Mouse (Mus musculus): Measurements from ENCODE around the gene Sfta2.

Sfta2 gene

GRCm38 (mm10) chr17:35601249-35601648 is at the start of gene Sfta2:
Gene Sfta2 (plus strand): TSS chr17:35601549.
- DNase-seq = no peak

- no peak for DNase-seq
Measured at GRCm38 (mm10) chr17:35551881-35552414, 49.4 kb upstream of the Sfta2 start, which contains the start of gene Cdsn. Gene Cdsn (plus strand): TSS chr17:35552128.

DNA sequence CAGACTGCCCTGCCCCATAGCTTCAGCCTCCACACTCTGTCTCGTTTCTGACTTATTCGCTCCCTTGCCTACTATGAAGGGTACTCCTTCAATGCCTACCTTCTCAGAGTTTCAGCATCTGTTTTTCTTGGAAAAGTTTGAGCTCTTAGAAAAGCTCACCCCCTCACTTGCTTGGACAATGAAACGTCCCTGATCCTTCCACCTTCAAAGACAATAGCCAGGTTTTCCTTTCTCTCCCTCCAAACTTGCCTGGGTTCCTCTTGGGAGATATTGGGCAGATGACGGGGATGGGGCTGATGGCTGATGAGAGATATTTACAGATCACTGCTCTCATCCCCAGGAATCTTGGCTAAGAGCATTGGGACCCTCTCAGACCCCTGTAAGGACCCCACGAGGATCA is 47.0 kb upstream of the Sfta2 start:
- DNase-seq = no peak

DNA sequence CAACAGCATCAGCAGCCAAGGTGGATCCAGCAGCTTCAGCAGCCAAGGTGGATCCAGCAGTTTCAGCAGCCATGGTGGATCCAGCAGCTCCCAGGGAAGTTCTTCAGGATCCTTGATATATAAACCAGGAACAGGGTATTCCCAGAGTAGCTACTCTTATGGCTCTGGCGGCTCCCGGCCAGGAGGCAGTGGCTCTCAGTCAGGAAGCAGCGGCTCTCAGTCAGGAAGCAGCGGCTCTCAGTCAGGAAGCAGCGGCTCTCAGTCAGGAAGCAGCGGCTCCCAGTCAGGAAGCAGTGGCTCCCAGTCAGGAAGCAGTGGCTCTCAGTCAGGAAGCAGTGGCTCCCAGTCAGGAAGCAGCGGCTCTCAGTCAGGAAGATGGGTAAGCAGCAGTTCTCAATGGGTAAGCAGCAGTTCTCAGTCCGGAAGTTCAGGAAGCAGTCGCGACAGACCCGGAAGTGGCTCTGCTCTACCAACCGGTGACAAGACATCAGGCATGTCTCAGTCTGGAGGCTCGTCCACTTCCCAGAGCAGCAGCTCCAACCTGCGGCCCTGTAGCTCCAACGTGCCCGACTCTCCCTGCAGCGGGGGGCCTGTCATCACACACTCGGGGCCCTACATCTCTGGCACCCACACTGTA is 46.5 kb upstream of the Sfta2 start:
- DNase-seq = no peak

DNA sequence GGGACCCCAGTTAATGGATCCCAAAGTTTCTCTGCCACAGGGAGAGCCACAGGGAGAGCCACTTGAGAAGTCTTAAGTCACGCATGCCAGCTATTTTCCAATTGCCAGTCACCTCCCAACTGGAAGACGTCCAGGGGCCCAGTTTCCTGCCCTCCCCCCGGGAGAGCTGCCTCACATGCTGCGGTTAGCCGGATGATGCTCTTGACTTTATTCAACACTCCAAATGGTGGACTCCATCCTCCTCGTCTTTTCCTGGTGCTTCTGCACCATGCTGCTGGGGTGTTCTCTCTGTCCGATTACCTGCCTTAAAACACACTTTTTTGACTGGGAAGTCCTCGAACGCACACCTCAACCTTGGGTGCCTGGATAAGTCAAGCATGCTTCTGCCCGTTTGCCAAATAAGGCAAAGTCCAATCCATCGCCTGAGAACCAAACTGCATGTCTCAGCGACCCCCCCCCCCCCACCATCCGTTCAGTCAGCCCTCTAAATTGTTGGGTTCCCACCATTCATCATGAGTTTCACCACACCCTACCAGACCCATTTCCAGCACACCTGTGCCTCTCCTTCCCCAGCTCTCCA is 45.1 kb upstream of the Sfta2 start:
- DNase-seq = peak in 1 of 2 experiments; percentile 14

GRCm38 (mm10) chr17:35556812-35557211 is 44.5 kb upstream of the Sfta2 start:
- peak; percentile 74 to 83 for DNase-seq

GRCm38 (mm10) chr17:35557351-35557750 is 44.0 kb upstream of the Sfta2 start:
- no peak for DNase-seq

DNA sequence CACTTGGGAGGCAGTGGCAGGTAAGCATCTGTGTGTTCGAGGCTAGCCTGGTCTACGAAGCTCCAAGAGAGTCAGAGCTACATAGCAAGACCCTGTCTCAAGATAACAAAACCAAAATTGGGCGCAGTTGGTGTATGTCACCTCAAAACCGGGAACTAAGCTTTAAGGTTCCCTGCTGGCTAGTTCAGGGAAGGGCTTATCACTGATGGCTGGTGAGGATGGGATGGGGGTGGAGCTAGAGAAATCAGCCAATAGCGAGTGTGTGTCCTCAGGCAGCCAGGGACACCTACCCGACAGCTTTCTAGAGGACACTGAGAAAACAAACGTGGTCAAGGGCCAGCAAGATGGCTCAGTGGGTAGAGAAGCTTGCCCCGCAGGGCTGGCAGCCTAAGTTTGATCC is 43.1 kb upstream of the Sfta2 start:
- DNase-seq = no peak

- no peak for DNase-seq
Measured at GRCm38 (mm10) chr17:35567150-35567549, 34.2 kb upstream of the Sfta2 start, which contains the start of gene 2300002M23Rik. Gene 2300002M23Rik (plus strand): TSS chr17:35567450.

DNA sequence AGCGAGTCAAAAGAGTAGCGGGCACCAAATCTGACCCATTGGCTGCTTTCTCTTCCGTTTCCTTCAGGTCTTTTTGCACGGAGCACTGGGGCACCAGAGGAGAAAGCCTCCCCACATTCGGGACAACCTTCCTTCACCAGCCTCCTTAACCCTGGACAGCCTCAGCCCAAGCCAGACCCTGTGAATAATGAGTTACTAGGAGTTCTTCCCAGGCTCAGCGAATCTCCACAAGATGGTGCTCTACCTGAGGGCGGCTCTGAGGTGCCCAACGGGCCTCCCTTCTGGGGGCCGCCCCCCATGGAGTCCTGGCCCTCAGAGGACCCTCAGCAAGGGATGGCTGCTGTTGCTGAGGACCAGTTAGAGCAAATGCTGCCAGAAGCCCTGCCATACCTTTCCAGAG is 33.6 kb upstream of the Sfta2 start:
- DNase-seq = no peak

GRCm38 (mm10) chr17:35569091-35569944 is 32.0 kb upstream of the Sfta2 start:
- no peak for DNase-seq

GRCm38 (mm10) chr17:35570836-35571235 is 30.5 kb upstream of the Sfta2 start:
- no peak for DNase-seq

GRCm38 (mm10) chr17:35571477-35571876 is 29.9 kb upstream of the Sfta2 start:
- no peak for DNase-seq

DNA sequence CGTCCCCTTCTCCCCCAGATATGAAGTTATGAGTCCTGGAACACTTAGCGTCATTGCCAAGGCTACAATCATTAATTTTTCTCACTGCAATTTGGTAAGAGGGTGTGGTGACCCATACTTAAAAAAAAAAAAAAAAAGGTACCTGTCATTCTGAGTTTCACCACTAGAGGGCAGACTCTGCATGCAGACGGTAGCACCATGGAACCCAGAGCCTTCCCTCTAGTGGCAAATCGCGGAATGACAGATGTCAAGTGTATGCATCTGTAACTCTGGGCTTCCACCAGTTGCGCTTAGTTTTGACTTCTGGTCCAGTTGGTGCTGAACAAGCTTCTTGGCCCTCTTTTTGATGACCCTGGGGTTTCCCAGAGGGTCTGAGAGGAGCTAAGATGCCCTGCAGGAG is 23.1 kb upstream of the Sfta2 start:
- peak; percentile 78 to 94 for DNase-seq

DNA sequence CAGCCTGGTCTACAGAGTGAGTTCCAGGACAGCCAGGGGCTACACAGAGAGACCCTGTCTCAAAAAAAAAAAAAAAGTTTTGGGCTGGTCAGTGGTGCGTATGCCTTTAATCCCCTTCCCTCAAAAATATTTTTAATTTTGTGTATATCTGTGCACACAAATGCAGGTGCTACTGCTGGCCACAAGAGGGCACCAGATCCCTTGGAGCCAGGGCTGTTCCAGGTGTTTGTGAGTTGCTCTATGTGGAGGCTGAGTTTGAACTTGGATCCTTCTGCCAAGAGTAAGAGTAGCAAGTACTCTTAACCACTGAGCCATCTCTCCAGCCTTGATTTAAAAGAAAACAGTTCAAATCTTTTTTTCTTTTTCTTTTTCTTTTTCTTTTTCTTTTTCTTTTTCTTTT is 18.4 kb upstream of the Sfta2 start:
- no peak for DNase-seq

DNA sequence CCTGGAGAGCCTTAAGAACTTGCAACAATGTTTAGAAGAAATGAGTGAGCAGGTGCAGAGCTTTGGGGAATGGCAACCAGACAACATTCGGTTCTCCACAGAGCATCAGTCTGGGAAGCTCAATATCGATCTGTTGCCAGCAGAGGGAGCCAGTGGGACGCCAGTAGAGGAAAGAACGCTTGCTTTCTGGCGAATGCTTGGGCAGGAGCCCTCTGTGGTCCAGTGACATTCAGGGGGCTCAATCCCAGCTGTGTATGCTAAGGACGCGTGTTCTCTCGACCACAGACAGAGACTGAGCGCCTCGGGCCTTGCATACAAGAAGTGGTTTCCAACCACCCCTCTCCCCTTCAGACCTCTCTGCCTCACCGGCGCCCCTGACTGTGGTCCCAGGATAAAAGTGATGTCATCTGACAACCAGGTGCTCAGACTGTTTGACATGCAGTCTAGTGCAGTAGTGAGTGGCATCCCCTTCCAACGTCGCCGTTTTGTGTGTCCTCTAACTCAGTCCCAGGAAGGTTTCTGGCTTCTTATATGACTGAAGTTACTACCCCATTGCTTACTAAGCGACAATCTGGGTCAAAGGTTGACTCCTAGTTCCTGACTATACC is 16.9 kb upstream of the Sfta2 start:
- DNase-seq = peak; percentile 76 to 86

DNA sequence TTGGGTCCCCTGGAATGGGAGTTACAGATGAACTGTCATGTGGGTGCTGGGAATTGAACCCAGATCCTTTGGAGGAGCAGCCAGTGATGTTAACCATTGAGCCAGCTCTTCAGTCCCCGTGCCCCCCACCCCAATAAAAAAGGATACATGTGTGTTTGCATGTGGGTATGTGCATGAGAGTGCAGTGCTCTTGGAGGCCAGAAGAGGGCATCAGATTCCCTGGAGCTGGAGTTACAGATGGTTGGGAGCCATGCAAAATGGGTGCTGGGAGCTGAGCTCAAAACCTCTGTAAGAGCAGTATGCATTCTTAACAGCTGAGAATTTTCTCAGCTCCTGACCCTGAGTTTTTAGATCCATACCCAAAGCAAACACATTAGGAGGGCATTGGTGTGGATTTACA is 14.1 kb upstream of the Sfta2 start:
- no peak for DNase-seq

DNA sequence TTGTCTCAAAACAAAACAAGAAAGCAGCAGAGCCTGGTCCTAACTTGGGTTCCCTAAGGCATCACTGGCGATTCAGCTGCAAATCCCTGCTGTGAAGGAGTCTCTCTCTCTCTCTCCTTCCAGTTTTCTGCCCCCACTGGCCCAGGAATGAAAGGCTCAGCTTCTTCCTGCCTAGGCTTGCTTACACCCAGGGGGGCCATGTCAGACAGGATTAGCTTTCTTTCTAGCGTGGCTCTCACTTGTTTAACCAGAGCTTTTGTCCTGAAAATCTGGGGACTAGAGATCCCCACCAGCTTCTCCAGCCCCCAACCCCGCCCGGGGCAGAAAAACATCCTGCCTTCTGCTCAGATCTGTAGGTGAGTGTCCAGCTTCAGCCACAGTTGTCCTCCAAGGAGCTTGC is 13.0 kb upstream of the Sfta2 start:
- DNase-seq = no peak

GRCm38 (mm10) chr17:35590410-35591218 is 10.7 kb upstream of the Sfta2 start:
- peak; percentile 69 to 80 for DNase-seq

GRCm38 (mm10) chr17:35591219-35591578 is 10.2 kb upstream of the Sfta2 start:
- no peak for DNase-seq

- DNase-seq = no peak
Measured at GRCm38 (mm10) chr17:35591731-35592130, 9.6 kb upstream of the Sfta2 start.

GRCm38 (mm10) chr17:35592131-35592530 is 9.2 kb upstream of the Sfta2 start:
- no peak for DNase-seq

All from kidney, postnatal 25 days (tissue).